ENCODE assay signal across 21 mouse cellular contexts in the genomic region with DNA sequence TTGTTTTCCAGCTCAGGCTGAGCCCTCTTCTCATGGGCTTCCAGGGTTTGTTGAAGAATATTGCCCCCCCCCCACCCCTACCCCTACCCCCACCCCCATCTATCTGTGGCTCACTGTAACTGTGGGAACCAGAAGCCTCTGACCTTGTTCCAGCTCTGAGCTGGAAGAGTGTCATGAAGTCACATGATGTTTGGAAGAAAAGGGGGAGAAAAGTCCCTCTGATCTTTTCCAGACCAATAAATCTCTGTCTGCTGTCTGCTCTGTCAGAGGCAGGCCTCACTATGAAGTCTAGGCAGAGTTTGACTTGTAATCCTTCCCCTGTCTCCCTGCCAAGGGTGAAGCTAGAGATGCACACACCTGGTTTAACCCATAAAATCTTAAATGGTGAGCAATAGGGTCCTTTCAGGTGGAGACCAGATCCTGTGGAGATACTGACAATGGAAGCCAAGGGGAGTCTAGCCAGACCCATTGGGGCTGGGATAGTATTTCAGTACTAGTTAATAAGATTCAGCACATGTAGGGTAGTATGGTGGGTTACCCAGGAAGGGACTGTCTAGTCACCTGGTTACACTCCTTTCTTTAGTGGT. TPM values are rescaled to one million over a fixed set of nuclear protein-coding genes. Genes with fewer than 3 reads are reported as not detected.
DNase-seq lines count a peak whose midpoint lies in the region; ATAC-seq and TF ChIP-seq lines count a peak whose summit lies in the region.
"Had no signal": no experiment of that assay in that cellular context is flagged by ENCODE, and none has a peak within 500 bp of the region (broad histone marks: within the 10 kb centered on the region; RNA-seq: fewer than 3 reads in every experiment).

No protein-coding gene starts in this region.

- H3K4me3 ChIP-seq in kidney, embryonic 14.5 days (ENCODE audit: low read length), result no peak overlapping the region
- H3K4me3 ChIP-seq in lung, postnatal 0 days (ENCODE audit: low read depth, low read length), result no peak overlapping the region
- no peak overlapping the region for H3K4me3 ChIP-seq in lung, adult 2 months (replicated peaks; ENCODE audit: extremely low read depth, low read depth, low read length)
- H3K4me3 ChIP-seq: heart, embryonic 13.5 days; limb, embryonic 12.5 days; neural tube, embryonic 13.5 days had no signal

- H3K27ac ChIP-seq in kidney, embryonic 14.5 days (ENCODE audit: low read depth, low read length), result no peak overlapping the region
- H3K27ac ChIP-seq in lung, postnatal 0 days (ENCODE audit: low read length), result no peak overlapping the region
- H3K27ac ChIP-seq: heart, embryonic 13.5 days; limb, embryonic 12.5 days; neural tube, embryonic 13.5 days had no signal

- no peak for TF ChIP-seq POLR2A in lung, adult 2 months (IDR thresholded peaks at IDR 0.05; ENCODE audit: borderline replicate concordance, extremely low read depth, low read depth, low read length)

- 0 out of 2 replicates have a peak, but pooled peaks have one; percentile 45 for ATAC-seq in kidney, embryonic 14.5 days (ENCODE audit: low FRiP score, low TSS enrichment)
- ATAC-seq in lung, postnatal 0 days, result peak; percentile 30; the same call in 1 of the 2 replicates
- ATAC-seq: forebrain, postnatal 0 days; hindbrain, embryonic 16.5 days; intestine, postnatal 0 days had no signal

- TF ChIP-seq CTCF in lung, postnatal 0 days (IDR thresholded peaks at IDR 0.05), result no peak
- no peak for TF ChIP-seq CTCF in lung, adult 2 months (IDR thresholded peaks at IDR 0.05; ENCODE audit: insufficient read depth, low read length)

- H3K36me3 ChIP-seq in kidney, embryonic 14.5 days (ENCODE audit: control insufficient read depth, insufficient read depth, low read length), result no peaks in the 10 kb centered on the region
- no peaks in the 10 kb centered on the region for H3K36me3 ChIP-seq in lung, postnatal 0 days (ENCODE audit: insufficient read depth, low read length)
- H3K36me3 ChIP-seq: G1E; heart, embryonic 13.5 days; limb, embryonic 12.5 days; neural tube, embryonic 13.5 days had no signal

- no peaks in the 10 kb centered on the region; the same call in 1 of the 2 replicates for H3K4me1 ChIP-seq in kidney, embryonic 14.5 days (ENCODE audit: control insufficient read depth, insufficient read depth, low read length)
- peaks cover 6% of the 10 kb centered on the region for H3K4me1 ChIP-seq in lung, postnatal 0 days (ENCODE audit: insufficient read depth, low read depth, low read length)
- no peaks in the 10 kb centered on the region for H3K4me1 ChIP-seq in lung, adult 2 months (ENCODE audit: control insufficient read depth, insufficient read depth, low read length)

- H3K4me2 ChIP-seq in kidney, embryonic 14.5 days (replicated peaks; ENCODE audit: low read depth, low read length), result no peak overlapping the region
- no peak overlapping the region for H3K4me2 ChIP-seq in lung, postnatal 0 days (replicated peaks; ENCODE audit: low read depth, low read length)
- H3K4me2 ChIP-seq: heart, embryonic 13.5 days; limb, embryonic 12.5 days; neural tube, embryonic 13.5 days had no signal

- H3K9me3 ChIP-seq in kidney, embryonic 14.5 days (ENCODE audit: control insufficient read depth, low read length), result no peaks in the 10 kb centered on the region
- H3K9me3 ChIP-seq in lung, postnatal 0 days (ENCODE audit: low read length), result no peaks in the 10 kb centered on the region
- H3K9me3 ChIP-seq: heart, embryonic 13.5 days; limb, embryonic 12.5 days; neural tube, embryonic 13.5 days had no signal

- H3K9ac ChIP-seq in kidney, embryonic 14.5 days (ENCODE audit: low read depth, low read length), result no peak overlapping the region
- no peak overlapping the region for H3K9ac ChIP-seq in lung, postnatal 0 days (replicated peaks; ENCODE audit: low read depth)
- H3K9ac ChIP-seq: forebrain, postnatal 0 days; heart, embryonic 13.5 days; limb, embryonic 12.5 days; neural tube, embryonic 13.5 days had no signal

- peaks cover 29% of the 10 kb centered on the region for H3K27me3 ChIP-seq in kidney, embryonic 14.5 days (ENCODE audit: control insufficient read depth, insufficient read depth, low read length)
- peaks cover 28% of the 10 kb centered on the region for H3K27me3 ChIP-seq in lung, postnatal 0 days (replicated peaks; ENCODE audit: insufficient read depth, low read length)

- DNase-seq in kidney, postnatal 4 days, result no peak
- no peak for DNase-seq in lung, postnatal 0 days (ENCODE audit: low spot score)
- DNase-seq in lung, adult 2 months, result no peak
- peak; percentile 49 for DNase-seq in R1 (ENCODE audit: low read depth, low spot score)
- DNase-seq in embryo, embryonic 10.5 days (ENCODE audit: low spot score), result peak; percentile 46
- no peak for DNase-seq in testis, postnatal 14 days (ENCODE audit: low spot score)
- no peak for DNase-seq in right cerebral cortex, postnatal 10 days (ENCODE audit: low spot score in 2 of 2)
- DNase-seq: cerebellum, adult 11 months; forebrain, postnatal 0 days; heart, adult 11 months; heart, postnatal 4 days; layer of hippocampus, adult 9-11 months; right cerebral cortex, postnatal 4 days; thymus, postnatal 36 days had no signal

- TF ChIP-seq EP300 in lung, postnatal 0 days (IDR thresholded peaks at IDR 0.05), result no peak

RNA-seq across cellular contexts. Expression of gene Dnajc6, which starts 2.7 kb away (rescaled TPM):
- 0.30 and 0.74 TPM in 2 replicates for polyA plus RNA-seq in kidney, embryonic 14.5 days (2014; fragmentation: Nextera tagmentation; extraction: Ambion mirVana)
- 0.14 and 0.26 TPM in 2 replicates for polyA plus RNA-seq in lung, postnatal 0 days (2015; fragmentation: Nextera tagmentation; extraction: Ambion mirVana)
- 1.2 and 1.9 TPM in 2 replicates for polyA plus RNA-seq in lung, adult 2 months (2012; rRNA removed)
- polyA plus RNA-seq: G1E had no signal

Comparison
In these comparisons a context has a peak if more than half of its experiments do, and no peak if none do; other contexts are left out.
1. DNase-seq: peak in R1 (single experiment) and embryo, embryonic 10.5 days (single experiment); none in kidney, postnatal 4 days (0 of 2), lung, postnatal 0 days (single experiment), lung, adult 2 months (single experiment), testis, postnatal 14 days (single experiment) and right cerebral cortex, postnatal 10 days (0 of 2).